Mouse (Mus musculus): ENCODE data around the gene Srsf4. TPM values are rescaled to one million over a fixed set of nuclear protein-coding genes. Genes with fewer than 3 reads are reported as not detected.

Srsf4 gene
- total RNA-seq, 2 experiments from 2014 or later, result 68.1 to 69.2 TPM

GRCm38 (mm10) chr4:131949903-131950302, 76.5 kb downstream of the Srsf4 start:
- no peak for DNase-seq (ENCODE audit: extremely low spot score in 1 of 2, low spot score in 1 of 2)

- no peak for DNase-seq (ENCODE audit: extremely low spot score in 1 of 2, low spot score in 1 of 2)
Observed at GRCm38 (mm10) chr4:131950657-131951056, 77.2 kb downstream of the Srsf4 start.

Other genes with a start within 250 kb of the Srsf4 start
- gene Ptpru, start 35.3 kb upstream of the Srsf4 start, total RNA-seq (2021), result 100 to 1,000 TPM in 1 of 2 experiments, 10 to 100 TPM in 1; 98.0 to 101 TPM
- 10 to 100 TPM; 28.4 to 33.4 TPM for gene Mecr, start 30.1 kb upstream of the Srsf4 start, total RNA-seq (2021)
- gene Tmem200b, start 48.2 kb downstream of the Srsf4 start, total RNA-seq (2021), result 1 to 10 TPM; 1.4 to 2.3 TPM
- gene Gm10300, start 201.1 kb downstream of the Srsf4 start, total RNA-seq (2021), result not detected
- 10 to 100 TPM; 16.8 to 24.1 TPM for gene Epb41, start 201.7 kb downstream of the Srsf4 start, total RNA-seq (2021)